Mouse (Mus musculus) megakaryocyte, embryonic 14.5 days (primary cell): ENCODE measurements around the gene Cdadc1.

Source experiments
- FLI1 ChIP-seq: IDR thresholded peaks from 2 replicates; pipeline ENCODE4 v1.6.1; 2012; ENCODE audit warnings: low read length, inconsistent platforms, mixed read lengths
- GATA1 ChIP-seq: IDR thresholded peaks from 3 replicates; pipeline ENCODE4 v1.6.1; 2012; ENCODE audit warnings: mixed read lengths, low read length, inconsistent platforms, borderline replicate concordance

DNA sequence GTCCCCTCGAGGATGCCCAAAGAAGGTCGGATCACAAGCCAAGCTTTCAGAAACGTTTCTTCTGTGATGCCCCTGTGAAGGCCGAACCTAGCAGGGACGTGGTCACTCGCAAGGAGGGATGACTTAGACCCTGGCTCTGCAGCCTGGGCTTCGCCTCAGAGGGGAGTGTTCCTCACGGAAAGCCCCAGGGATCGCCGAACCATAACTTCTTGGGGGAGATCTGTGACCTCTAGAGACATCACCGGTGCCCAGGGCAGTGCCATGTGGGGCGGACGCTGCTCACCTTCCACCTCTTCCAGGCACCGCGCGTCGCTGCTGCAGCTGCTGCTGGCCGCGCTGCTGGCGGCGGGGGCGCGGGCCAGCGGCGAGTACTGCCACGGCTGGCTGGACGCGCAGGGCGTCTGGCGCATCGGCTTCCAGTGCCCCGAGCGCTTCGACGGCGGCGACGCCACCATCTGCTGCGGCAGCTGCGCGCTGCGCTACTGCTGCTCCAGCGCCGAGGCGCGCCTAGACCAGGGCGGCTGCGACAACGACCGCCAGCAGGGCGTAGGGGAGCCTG, 28.1 kb upstream of the Cdadc1 start:
- no peak for TF ChIP-seq GATA1
- no peak for TF ChIP-seq FLI1
